Mouse (Mus musculus): Measurements from ENCODE around the gene 5730409E04Rik. TPM values are rescaled to one million over a fixed set of nuclear protein-coding genes. Genes with fewer than 3 reads are reported as not detected.

The 5730409E04Rik gene
- 14.9 and 16.7 TPM in 2 replicates for polyA plus RNA-seq (2015; fragmentation: Nextera tagmentation; extraction: Ambion mirVana)

- Histone ChIP-seq H3K27ac (ENCODE audit: low read length) (peak within 1 kb of the TSS; percentile 78), H3K27me3 (ENCODE audit: control insufficient read depth, insufficient read depth, low read depth, low read length) (peaks cover 32% of the 10 kb centered on the region), H3K36me3 (ENCODE audit: control insufficient read depth, insufficient read depth, low read length) (no peaks in the 10 kb centered on the region; the same call in 1 of the 2 replicates), H3K9ac (ENCODE audit: low read depth, low read length) (peak within 1 kb of the TSS; percentile 91), H3K9me3 (replicated peaks; ENCODE audit: control insufficient read depth, low read length, poor library complexity, severe bottlenecking) (no peaks in the 10 kb centered on the region), H3K4me3 (ENCODE audit: low read depth, low read length) (peak within 1 kb of the TSS; percentile 66), H3K4me2 (ENCODE audit: low read length) (peak within 1 kb of the TSS; percentile 82), H3K4me1 (ENCODE audit: control insufficient read depth, insufficient read depth, low read length) (peaks cover 5% of the 10 kb centered on the region; the same call in 1 of the 2 replicates)
- under 1% methylated on average over 48 of the region's 48 CpGs for WGBS
- peak; percentile 94 for ATAC-seq
These were observed at the start of gene 5730409E04Rik for GRCm38 (mm10) chr4:126609606-126610181. Gene 5730409E04Rik (plus strand): TSS chr4:126609818.

- no peaks in the 10 kb centered on the region for H3K4me1 ChIP-seq (ENCODE audit: control insufficient read depth, insufficient read depth, low read length)
- 93% methylated on average over 6 of the region's 6 CpGs for WGBS
- H3K27me3 ChIP-seq (ENCODE audit: control insufficient read depth, insufficient read depth, low read depth, low read length) = no peaks in the 10 kb centered on the region
- H3K4me2 ChIP-seq (ENCODE audit: low read length) = no peak overlapping the region
- ATAC-seq = no peak
- no peaks in the 10 kb centered on the region for H3K36me3 ChIP-seq (ENCODE audit: control insufficient read depth, insufficient read depth, low read length)
- H3K9me3 ChIP-seq (replicated peaks; ENCODE audit: control insufficient read depth, low read length, poor library complexity, severe bottlenecking) = no peaks in the 10 kb centered on the region
- no peak overlapping the region for H3K4me3 ChIP-seq (ENCODE audit: low read depth, low read length)
- H3K27ac ChIP-seq (ENCODE audit: low read length) = no peak overlapping the region
- H3K9ac ChIP-seq (ENCODE audit: low read depth, low read length) = no peak overlapping the region
These were observed 45.8 kb upstream of the 5730409E04Rik start for GRCm38 (mm10) chr4:126563798-126564197.

- H3K4me1 ChIP-seq (ENCODE audit: control insufficient read depth, insufficient read depth, low read length) = no peaks in the 10 kb centered on the region
- no peak overlapping the region for H3K27ac ChIP-seq (ENCODE audit: low read length)
- H3K27me3 ChIP-seq (ENCODE audit: control insufficient read depth, insufficient read depth, low read depth, low read length) = no peaks in the 10 kb centered on the region
- no peak overlapping the region for H3K9ac ChIP-seq (ENCODE audit: low read depth, low read length)
- no peak overlapping the region for H3K4me3 ChIP-seq (ENCODE audit: low read depth, low read length)
- no peaks in the 10 kb centered on the region for H3K9me3 ChIP-seq (replicated peaks; ENCODE audit: control insufficient read depth, low read length, poor library complexity, severe bottlenecking)
- no peak overlapping the region for H3K4me2 ChIP-seq (ENCODE audit: low read length)
- no peaks in the 10 kb centered on the region for H3K36me3 ChIP-seq (ENCODE audit: control insufficient read depth, insufficient read depth, low read length)
- WGBS = 97% methylated on average over 4 of the region's 4 CpGs
- no peak for ATAC-seq
These were observed 42.4 kb upstream of the 5730409E04Rik start for GRCm38 (mm10) chr4:126567243-126567642.

GRCm38 (mm10) chr4:126569783-126570182 is 39.8 kb upstream of the 5730409E04Rik start:
- H3K9me3 ChIP-seq (replicated peaks; ENCODE audit: control insufficient read depth, low read length, poor library complexity, severe bottlenecking) = no peaks in the 10 kb centered on the region
- ATAC-seq = no peak
- no peak overlapping the region for H3K9ac ChIP-seq (ENCODE audit: low read depth, low read length)
- WGBS = 96% methylated on average over 3 of the region's 3 CpGs
- H3K27me3 ChIP-seq (ENCODE audit: control insufficient read depth, insufficient read depth, low read depth, low read length) = no peaks in the 10 kb centered on the region
- H3K4me1 ChIP-seq (ENCODE audit: control insufficient read depth, insufficient read depth, low read length) = no peaks in the 10 kb centered on the region
- no peak overlapping the region for H3K4me3 ChIP-seq (ENCODE audit: low read depth, low read length)
- H3K27ac ChIP-seq (ENCODE audit: low read length) = no peak overlapping the region
- H3K36me3 ChIP-seq (ENCODE audit: control insufficient read depth, insufficient read depth, low read length) = peaks cover 3% of the 10 kb centered on the region; the same call in 1 of the 2 replicates
- H3K4me2 ChIP-seq (ENCODE audit: low read length) = no peak overlapping the region

GRCm38 (mm10) chr4:126576281-126576680 is 33.3 kb upstream of the 5730409E04Rik start:
- Histone ChIP-seq H3K27me3 (ENCODE audit: control insufficient read depth, insufficient read depth, low read depth, low read length) (no peaks in the 10 kb centered on the region), H3K9me3 (replicated peaks; ENCODE audit: control insufficient read depth, low read length, poor library complexity, severe bottlenecking) (no peaks in the 10 kb centered on the region), H3K4me1 (ENCODE audit: control insufficient read depth, insufficient read depth, low read length) (no peaks in the 10 kb centered on the region), H3K9ac (ENCODE audit: low read depth, low read length) (no peak overlapping the region), H3K4me3 (ENCODE audit: low read depth, low read length) (no peak overlapping the region), H3K4me2 (ENCODE audit: low read length) (no peak overlapping the region), H3K36me3 (ENCODE audit: control insufficient read depth, insufficient read depth, low read length) (peaks cover 4% of the 10 kb centered on the region; the same call in 1 of the 2 replicates), H3K27ac (ENCODE audit: low read length) (no peak overlapping the region)
- 96% methylated on average over 5 of the region's 5 CpGs for WGBS
- ATAC-seq = no peak

GRCm38 (mm10) chr4:126577920-126578319 is 31.7 kb upstream of the 5730409E04Rik start:
- H3K9ac ChIP-seq (ENCODE audit: low read depth, low read length) = no peak overlapping the region
- peaks cover 4% of the 10 kb centered on the region; the same call in 1 of the 2 replicates for H3K36me3 ChIP-seq (ENCODE audit: control insufficient read depth, insufficient read depth, low read length)
- H3K27me3 ChIP-seq (ENCODE audit: control insufficient read depth, insufficient read depth, low read depth, low read length) = no peaks in the 10 kb centered on the region
- no peak for ATAC-seq
- H3K27ac ChIP-seq (ENCODE audit: low read length) = no peak overlapping the region
- H3K4me2 ChIP-seq (ENCODE audit: low read length) = no peak overlapping the region
- WGBS = 98% methylated on average over 3 of the region's 3 CpGs
- H3K4me3 ChIP-seq (ENCODE audit: low read depth, low read length) = no peak overlapping the region
- H3K9me3 ChIP-seq (replicated peaks; ENCODE audit: control insufficient read depth, low read length, poor library complexity, severe bottlenecking) = no peaks in the 10 kb centered on the region
- no peaks in the 10 kb centered on the region for H3K4me1 ChIP-seq (ENCODE audit: control insufficient read depth, insufficient read depth, low read length)

GRCm38 (mm10) chr4:126579077-126579476 is 30.5 kb upstream of the 5730409E04Rik start:
- no peaks in the 10 kb centered on the region for H3K4me1 ChIP-seq (ENCODE audit: control insufficient read depth, insufficient read depth, low read length)
- no peak for ATAC-seq
- no peak overlapping the region for H3K4me3 ChIP-seq (ENCODE audit: low read depth, low read length)
- no peak overlapping the region for H3K27ac ChIP-seq (ENCODE audit: low read length)
- WGBS = 88% methylated on average over 2 of the region's 2 CpGs
- H3K4me2 ChIP-seq (ENCODE audit: low read length) = no peak overlapping the region
- no peaks in the 10 kb centered on the region for H3K27me3 ChIP-seq (ENCODE audit: control insufficient read depth, insufficient read depth, low read depth, low read length)
- H3K9ac ChIP-seq (ENCODE audit: low read depth, low read length) = no peak overlapping the region
- no peaks in the 10 kb centered on the region for H3K9me3 ChIP-seq (replicated peaks; ENCODE audit: control insufficient read depth, low read length, poor library complexity, severe bottlenecking)
- peaks cover 4% of the 10 kb centered on the region; the same call in 1 of the 2 replicates for H3K36me3 ChIP-seq (ENCODE audit: control insufficient read depth, insufficient read depth, low read length)

GRCm38 (mm10) chr4:126585739-126586138 is 23.9 kb upstream of the 5730409E04Rik start:
- Histone ChIP-seq H3K4me3 (ENCODE audit: low read depth, low read length) (no peak overlapping the region), H3K9ac (ENCODE audit: low read depth, low read length) (no peak overlapping the region), H3K4me2 (ENCODE audit: low read length) (no peak overlapping the region), H3K9me3 (replicated peaks; ENCODE audit: control insufficient read depth, low read length, poor library complexity, severe bottlenecking) (no peaks in the 10 kb centered on the region), H3K36me3 (ENCODE audit: control insufficient read depth, insufficient read depth, low read length) (no peaks in the 10 kb centered on the region), H3K4me1 (ENCODE audit: control insufficient read depth, insufficient read depth, low read length) (no peaks in the 10 kb centered on the region), H3K27ac (ENCODE audit: low read length) (no peak overlapping the region), H3K27me3 (ENCODE audit: control insufficient read depth, insufficient read depth, low read depth, low read length) (no peaks in the 10 kb centered on the region)
- WGBS = 90% methylated on average over 13 of the region's 13 CpGs
- no peak for ATAC-seq

- H3K4me1 ChIP-seq (ENCODE audit: control insufficient read depth, insufficient read depth, low read length) = no peaks in the 10 kb centered on the region
- no peaks in the 10 kb centered on the region for H3K36me3 ChIP-seq (ENCODE audit: control insufficient read depth, insufficient read depth, low read length)
- no peak for ATAC-seq
- WGBS = 88% methylated on average over 6 of the region's 6 CpGs
- H3K27me3 ChIP-seq (ENCODE audit: control insufficient read depth, insufficient read depth, low read depth, low read length) = no peaks in the 10 kb centered on the region
- no peak overlapping the region for H3K4me2 ChIP-seq (ENCODE audit: low read length)
- H3K9me3 ChIP-seq (replicated peaks; ENCODE audit: control insufficient read depth, low read length, poor library complexity, severe bottlenecking) = no peaks in the 10 kb centered on the region
- no peak overlapping the region for H3K27ac ChIP-seq (ENCODE audit: low read length)
- no peak overlapping the region for H3K9ac ChIP-seq (ENCODE audit: low read depth, low read length)
- no peak overlapping the region for H3K4me3 ChIP-seq (ENCODE audit: low read depth, low read length)
These were observed 17.6 kb upstream of the 5730409E04Rik start for GRCm38 (mm10) chr4:126592039-126592438.

Data from midbrain, embryonic 16.5 days (tissue).